Mouse (Mus musculus) gastrocnemius, postnatal 36 days (tissue): Measurements from ENCODE around the gene Themis2. TPM values are rescaled to one million over a fixed set of nuclear protein-coding genes. Genes with fewer than 3 reads are reported as not detected.

Experiments
- total RNA-seq, 2 experiments: library from RNA; stranded (reverse); gene quantifications; 2 replicates each; pipeline ENCODE4 v1.2.3; 2021

The Themis2 gene
- total RNA-seq, 2 experiments from 2014 or later = 0.72 to 0.87 TPM

Other genes with a start within 250 kb of the Themis2 start
- 1 to 10 TPM in 1 of 2 experiments, under 1 TPM in 1; 0.64 to 1.0 TPM for gene Ptafr, start 232.3 kb downstream of the Themis2 start, total RNA-seq
- gene Eya3, start 157.4 kb downstream of the Themis2 start, total RNA-seq = 10 to 100 TPM; 10.4 to 12.7 TPM
- gene Xkr8, start 63.8 kb downstream of the Themis2 start, total RNA-seq = under 1 TPM; 0.51 to 0.74 TPM
- gene Smpdl3b, start 39.1 kb downstream of the Themis2 start, total RNA-seq = under 1 TPM; 0.42 to 0.74 TPM
- 10 to 100 TPM; 13.8 to 14.7 TPM for gene Rpa2, start 28.1 kb downstream of the Themis2 start, total RNA-seq
- 10 to 100 TPM; 11.2 to 12.5 TPM for gene Ppp1r8, start 46.8 kb upstream of the Themis2 start, total RNA-seq
- 10 to 100 TPM; 21.8 to 22.3 TPM for gene Stx12, start 88.1 kb upstream of the Themis2 start, total RNA-seq
- 10 to 100 TPM; 22.0 to 29.5 TPM for gene Fam76a, start 126.2 kb upstream of the Themis2 start, total RNA-seq
- under 1 TPM in 1 of 2 experiments, not detected in 1; 0.10 TPM for gene Fgr, start 177.7 kb upstream of the Themis2 start, total RNA-seq
- gene Ahdc1, start 214.9 kb upstream of the Themis2 start, total RNA-seq = 10 to 100 TPM; 27.4 to 31.7 TPM